ENCODE assay signal across 20 mouse cellular contexts in the genomic region with DNA sequence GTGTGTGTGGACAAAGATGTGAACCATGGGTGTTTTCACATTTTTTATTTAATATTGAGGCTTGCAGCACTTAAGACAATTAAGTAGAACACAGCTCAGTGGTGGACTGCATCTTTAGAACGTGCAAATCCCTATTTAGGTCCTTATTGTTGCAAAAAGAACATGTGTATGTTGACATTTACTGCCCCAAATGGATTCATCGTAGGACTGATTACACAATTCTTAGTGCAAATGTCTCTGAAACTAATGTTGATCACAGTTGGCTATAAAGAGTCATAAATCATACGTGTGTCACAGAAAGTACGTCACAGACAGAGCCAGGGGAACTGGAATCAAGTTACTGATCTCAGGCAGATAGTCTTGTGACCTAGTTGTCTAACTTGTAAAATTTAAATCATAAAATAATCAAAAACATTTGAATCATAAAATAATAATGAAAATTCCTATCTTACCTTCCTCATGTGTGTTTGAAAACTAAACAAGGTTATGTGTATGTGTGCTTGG.
"Had no signal": no experiment of that assay in that cellular context is flagged by ENCODE, and none has a peak within 500 bp of the region (broad histone marks: within the 10 kb centered on the region; RNA-seq: fewer than 3 reads in every experiment).

No protein-coding gene starts in this region.

- H3K27me3 ChIP-seq: intestine, embryonic 15.5 days; kidney, embryonic 15.5 days; limb, embryonic 13.5 days; liver, embryonic 13.5 days; megakaryocyte, embryonic 14.5 days; neural tube, embryonic 13.5 days had no signal

- H3K27ac ChIP-seq: intestine, embryonic 15.5 days; kidney, embryonic 15.5 days; limb, embryonic 10.5 days; limb, embryonic 13.5 days; liver, embryonic 13.5 days; midbrain, embryonic 10.5 days; neural tube, embryonic 13.5 days; stomach, postnatal 0 days had no signal

- H3K4me1 ChIP-seq: intestine, embryonic 15.5 days; liver, embryonic 13.5 days; megakaryocyte, embryonic 14.5 days had no signal

- DNase-seq: kidney, adult 11 months; kidney, adult 8-10 months; kidney, postnatal 14 days; kidney, postnatal 4 days; liver, embryonic 13.5 days; lung, adult 2 months; midbrain, embryonic 14.5 days; right cerebral cortex, postnatal 14 days; right cerebral cortex, postnatal 4 days; thymus, adult 2 months; thymus, postnatal 14 days; thymus, postnatal 4 days had no signal

- H3K36me3 ChIP-seq: intestine, embryonic 15.5 days; kidney, embryonic 15.5 days; limb, embryonic 10.5 days; limb, embryonic 13.5 days; liver, embryonic 13.5 days; midbrain, embryonic 10.5 days; neural tube, embryonic 13.5 days had no signal

- H3K4me3 ChIP-seq: intestine, embryonic 15.5 days; kidney, embryonic 15.5 days; limb, embryonic 10.5 days; limb, embryonic 13.5 days; liver, embryonic 13.5 days; megakaryocyte, embryonic 14.5 days; midbrain, embryonic 10.5 days; neural tube, embryonic 13.5 days had no signal
